Mouse (Mus musculus) megakaryocyte, embryonic 14.5 days (primary cell): ENCODE data around the gene Frzb. TPM values are rescaled to one million over a fixed set of nuclear protein-coding genes. Genes with fewer than 3 reads are reported as not detected.

ENCODE experiments used
- H3K27me3 ChIP-seq: replicated peaks from 2 replicates; pipeline ENCODE3; 2012; ENCODE audit warnings: inconsistent platforms
- H3K36me3 ChIP-seq: replicated peaks from 2 replicates; pipeline ENCODE3; 2012; ENCODE audit warnings: low read length, inconsistent platforms, mixed read lengths
- H3K4me1 ChIP-seq: 2 replicates; pipeline ENCODE4 v1.6.1; 2012; ENCODE audit warnings: inconsistent platforms
- H3K4me3 ChIP-seq: replicated peaks from 2 replicates; pipeline ENCODE3; 2012; ENCODE audit warnings: moderate library complexity, mild to moderate bottlenecking, inconsistent platforms
- H3K9me3 ChIP-seq: 2 replicates; pipeline ENCODE4 v1.6.1; 2012; ENCODE audit warnings: inconsistent platforms
- FLI1 ChIP-seq: IDR thresholded peaks from 2 replicates; pipeline ENCODE4 v1.6.1; 2012; ENCODE audit warnings: low read length, inconsistent platforms, mixed read lengths
- GATA1 ChIP-seq: IDR thresholded peaks from 3 replicates; pipeline ENCODE4 v1.6.1; 2012; ENCODE audit warnings: mixed read lengths, low read length, inconsistent platforms, borderline replicate concordance
- polyA plus RNA-seq: library from polyadenylated mRNA; stranded (reverse); fragments of >175 nt; gene quantifications from 2 replicates; pipeline ENCODE4 v1.2.3, GENCODE M21; 2012; ENCODE audit warnings: low replicate concordance; ENCODE audit not compliant: insufficient read depth

Frzb gene
- polyA plus RNA-seq, 1 experiment = not detected

DNA sequence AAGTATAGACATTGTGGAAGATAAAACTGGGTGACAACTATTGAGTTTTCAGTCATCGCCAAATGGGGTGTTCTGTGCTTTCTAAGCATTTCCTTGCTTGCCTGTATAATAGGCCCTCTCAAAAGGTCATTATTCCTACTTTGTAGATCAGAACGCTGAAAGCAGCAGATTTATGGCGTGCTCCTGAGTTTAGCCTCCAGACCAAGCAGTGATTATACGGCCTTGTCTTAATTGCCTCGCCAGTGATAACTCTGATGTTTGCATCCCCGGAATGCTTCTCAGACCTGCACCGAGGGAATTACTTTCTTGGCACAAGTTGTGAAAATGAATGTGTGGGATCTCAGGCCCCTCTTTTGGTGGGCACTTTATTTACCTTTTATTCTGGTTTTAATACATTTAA, 51.4 kb downstream of the Frzb start:
- no peak for TF ChIP-seq FLI1
- TF ChIP-seq GATA1 = no peak
- no peak overlapping the region for H3K4me3 ChIP-seq
- H3K36me3 ChIP-seq = no peaks in the 10 kb centered on the region
- no peaks in the 10 kb centered on the region for H3K4me1 ChIP-seq
- H3K9me3 ChIP-seq = peaks cover 5% of the 10 kb centered on the region; the same call in 1 of the 2 replicates
- H3K27me3 ChIP-seq = no peaks in the 10 kb centered on the region

DNA sequence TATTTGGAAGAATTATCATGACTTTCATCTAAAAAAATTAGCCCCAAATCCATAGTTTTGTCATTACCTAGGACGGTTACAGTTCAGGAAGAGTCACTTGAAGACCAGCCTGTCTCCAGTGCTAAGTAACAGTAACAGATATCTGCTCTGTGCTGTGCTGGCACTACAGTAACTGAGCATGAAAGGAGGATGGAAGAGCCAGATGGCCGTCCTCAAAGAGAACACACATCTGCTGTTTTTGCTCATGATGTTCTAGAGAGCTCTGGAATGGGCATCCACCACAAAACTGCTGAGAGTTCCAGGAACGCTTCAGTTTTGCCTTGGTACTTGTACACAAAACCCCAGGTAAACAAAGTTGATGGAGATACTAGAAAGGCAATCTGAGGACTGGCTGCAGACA, 59.1 kb downstream of the Frzb start:
- H3K9me3 ChIP-seq = peaks cover 4% of the 10 kb centered on the region; the same call in 1 of the 2 replicates
- no peak for TF ChIP-seq GATA1
- TF ChIP-seq FLI1 = no peak
- H3K36me3 ChIP-seq = no peaks in the 10 kb centered on the region
- H3K4me1 ChIP-seq = peaks cover 6% of the 10 kb centered on the region; the same call in 1 of the 2 replicates
- no peak overlapping the region for H3K4me3 ChIP-seq
- H3K27me3 ChIP-seq = no peaks in the 10 kb centered on the region

DNA sequence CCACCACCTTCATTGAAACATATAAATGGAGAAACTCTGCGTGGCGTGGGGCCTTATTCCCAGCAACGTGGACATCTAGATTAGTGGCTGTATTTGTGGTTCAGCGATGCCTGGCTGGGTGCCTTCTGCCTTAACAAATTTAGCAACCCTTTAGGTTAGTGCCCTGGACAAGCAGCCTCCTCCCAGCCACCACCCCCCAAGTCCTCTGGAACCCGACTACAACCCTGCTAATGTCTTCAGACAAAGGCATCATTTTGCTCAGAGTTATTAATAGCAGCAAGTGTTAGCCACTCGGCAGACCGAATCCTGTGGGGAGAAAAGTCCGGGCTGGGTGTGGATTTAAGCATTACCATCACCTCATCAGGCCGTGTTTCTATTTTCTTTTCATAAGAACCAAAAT, 59.8 kb downstream of the Frzb start:
- H3K27me3 ChIP-seq = no peaks in the 10 kb centered on the region
- H3K4me3 ChIP-seq = no peak overlapping the region
- peaks cover 4% of the 10 kb centered on the region; the same call in 1 of the 2 replicates for H3K9me3 ChIP-seq
- no peak for TF ChIP-seq GATA1
- TF ChIP-seq FLI1 = no peak
- H3K4me1 ChIP-seq = peaks cover 6% of the 10 kb centered on the region; the same call in 1 of the 2 replicates
- no peaks in the 10 kb centered on the region for H3K36me3 ChIP-seq

DNA sequence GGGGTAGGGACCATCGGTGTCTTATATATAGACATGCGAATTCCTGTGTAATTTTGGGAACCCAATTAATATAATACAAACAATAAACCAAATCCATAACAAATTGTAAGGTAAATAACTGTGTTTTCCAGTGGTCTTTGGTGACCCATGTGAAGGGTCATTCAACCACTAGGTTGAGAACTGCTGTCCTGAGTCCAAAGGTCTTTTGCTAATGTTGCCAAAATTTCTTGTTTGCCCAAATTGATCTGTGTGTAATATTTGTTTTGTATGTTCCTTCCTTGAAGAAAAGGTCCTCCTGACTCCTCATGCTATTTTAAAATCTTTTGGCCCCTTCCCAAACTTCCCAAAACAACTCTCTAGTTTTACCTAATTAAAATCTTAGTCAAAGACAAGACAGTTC, 61.2 kb downstream of the Frzb start:
- H3K4me3 ChIP-seq = no peak overlapping the region
- H3K4me1 ChIP-seq = peaks cover 6% of the 10 kb centered on the region; the same call in 1 of the 2 replicates
- H3K9me3 ChIP-seq = peaks cover 4% of the 10 kb centered on the region; the same call in 1 of the 2 replicates
- no peaks in the 10 kb centered on the region for H3K27me3 ChIP-seq
- no peaks in the 10 kb centered on the region for H3K36me3 ChIP-seq
- no peak for TF ChIP-seq GATA1
- TF ChIP-seq FLI1 = no peak

DNA sequence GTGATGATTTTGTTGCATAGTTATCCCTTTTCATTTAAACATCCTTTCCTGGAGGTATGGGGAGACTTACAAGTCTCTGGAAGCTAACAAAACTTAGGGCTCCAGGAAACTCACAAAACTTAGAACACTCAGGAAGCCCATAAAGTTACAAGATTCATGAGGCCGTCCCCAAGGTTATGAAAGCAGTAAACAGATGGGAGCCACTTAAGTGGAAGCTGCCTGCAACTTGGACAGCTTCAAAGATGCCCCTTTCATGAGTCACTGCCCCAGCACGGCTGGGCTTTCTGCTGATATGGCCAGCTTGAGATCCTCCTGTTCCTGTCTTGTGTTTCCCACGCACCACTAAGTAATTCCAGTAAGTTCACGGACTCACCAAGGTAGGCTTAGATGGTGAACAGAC, 63.0 kb downstream of the Frzb start:
- H3K4me3 ChIP-seq = no peak overlapping the region
- H3K9me3 ChIP-seq = peaks cover 7% of the 10 kb centered on the region
- H3K27me3 ChIP-seq = no peaks in the 10 kb centered on the region
- peaks cover 6% of the 10 kb centered on the region; the same call in 1 of the 2 replicates for H3K4me1 ChIP-seq
- H3K36me3 ChIP-seq = no peaks in the 10 kb centered on the region
- TF ChIP-seq FLI1 (no peak), GATA1 (no peak)

DNA sequence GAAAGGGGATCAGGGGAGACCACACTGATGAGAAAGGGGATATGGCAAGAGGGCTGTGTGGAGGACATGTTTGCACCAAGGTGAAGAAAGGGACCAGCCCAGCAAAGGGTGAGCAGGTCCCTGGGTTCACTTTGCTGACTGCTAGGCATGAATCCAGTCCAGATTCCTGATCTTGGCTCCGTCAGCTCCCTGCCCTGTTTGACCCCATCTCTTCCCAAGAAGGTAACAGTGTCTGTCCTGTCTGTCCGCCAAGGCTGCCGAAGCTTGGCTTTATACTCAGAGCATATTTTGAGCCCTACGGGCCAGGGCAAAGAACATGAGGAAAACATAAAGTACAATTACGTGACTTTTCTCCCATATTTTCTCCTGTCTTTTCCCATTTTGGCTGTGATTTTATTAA, 67.6 kb downstream of the Frzb start:
- Histone ChIP-seq H3K36me3 (no peaks in the 10 kb centered on the region), H3K4me3 (no peak overlapping the region), H3K9me3 (peaks cover 17% of the 10 kb centered on the region), H3K27me3 (no peaks in the 10 kb centered on the region), H3K4me1 (peaks cover 6% of the 10 kb centered on the region; the same call in 1 of the 2 replicates)
- TF ChIP-seq GATA1 = no peak
- TF ChIP-seq FLI1 = no peak

DNA sequence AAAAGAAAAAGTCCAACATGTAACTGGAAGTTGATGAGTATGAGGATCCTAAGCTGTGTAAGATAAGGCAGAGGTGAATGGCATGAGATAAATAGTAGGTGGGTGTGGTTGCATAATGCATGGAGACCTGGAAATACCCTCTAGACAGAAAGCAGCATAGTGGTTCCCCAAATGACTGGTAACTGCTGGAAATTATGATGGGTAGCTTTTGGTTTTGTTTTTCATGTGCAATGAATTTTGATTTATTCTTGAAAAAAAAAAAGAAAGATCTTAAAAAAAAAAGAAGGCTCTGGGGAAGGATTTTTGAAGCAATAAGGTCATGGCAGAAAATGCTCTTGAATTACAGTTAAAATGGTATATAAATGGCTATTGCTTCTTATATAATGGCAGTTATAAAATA, 72.5 kb downstream of the Frzb start:
- H3K4me3 ChIP-seq = no peak overlapping the region
- H3K36me3 ChIP-seq = no peaks in the 10 kb centered on the region
- TF ChIP-seq GATA1 = no peak
- H3K27me3 ChIP-seq = no peaks in the 10 kb centered on the region
- peaks cover 17% of the 10 kb centered on the region for H3K9me3 ChIP-seq
- no peaks in the 10 kb centered on the region for H3K4me1 ChIP-seq

DNA sequence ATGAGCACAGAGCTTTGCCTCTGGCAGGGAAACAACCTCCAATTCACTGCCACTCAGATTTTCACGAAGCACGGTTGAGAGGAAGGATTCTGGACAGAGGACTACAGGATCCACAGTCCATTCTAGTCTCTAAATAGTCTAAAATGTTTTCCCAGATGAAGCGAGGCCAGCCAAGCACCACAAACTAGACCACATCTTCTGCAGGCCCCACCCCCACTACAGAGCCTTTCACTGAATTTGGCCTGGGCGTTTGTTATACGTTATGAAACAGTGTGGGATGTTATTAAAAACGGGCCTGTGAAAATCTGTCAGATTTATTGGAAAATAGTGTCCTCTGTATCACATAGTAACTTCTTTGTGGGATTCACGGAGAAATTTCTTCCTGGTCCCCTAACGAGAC, 76.0 kb downstream of the Frzb start:
- no peak overlapping the region for H3K4me3 ChIP-seq
- no peaks in the 10 kb centered on the region for H3K4me1 ChIP-seq
- H3K9me3 ChIP-seq = no peaks in the 10 kb centered on the region
- peaks cover 2% of the 10 kb centered on the region for H3K27me3 ChIP-seq
- no peaks in the 10 kb centered on the region for H3K36me3 ChIP-seq
- TF ChIP-seq GATA1 (no peak), FLI1 (no peak)

Other genes with a start within 250 kb of the Frzb start
- gene Prdx6b, start 155.2 kb downstream of the Frzb start, polyA plus RNA-seq = not detected in 2 replicates
- gene Dnajc10, start 132.2 kb downstream of the Frzb start, polyA plus RNA-seq = 2.5 and 7.7 TPM in 2 replicates
- 2.6 and 5.0 TPM in 2 replicates for gene Nckap1, start 133.8 kb upstream of the Frzb start, polyA plus RNA-seq
- gene Dusp19, start 169.4 kb upstream of the Frzb start, polyA plus RNA-seq = 0.09 TPM in 1 of 2 replicates, not detected in the other
- 1.1 TPM in 1 of 2 replicates, not detected in the other for gene Nup35, start 169.6 kb upstream of the Frzb start, polyA plus RNA-seq